Mouse (Mus musculus) CH12.LX (cell line): ENCODE data around the gene Tinagl1. TPM values are rescaled to one million over a fixed set of nuclear protein-coding genes. Genes with fewer than 3 reads are reported as not detected.

ENCODE experiments used
- DNase-seq: peaks from one replicate; pipeline ENCODE4 v3.0.0-alpha.2; 2013; ENCODE audit errors: extremely low read depth
- H3K27ac ChIP-seq: 2 replicates; pipeline ENCODE4 v1.5.1; 2012; ENCODE audit warnings: low read depth, mild to moderate bottlenecking, control low read depth, moderate library complexity; ENCODE audit not compliant: insufficient read depth
- H3K27me3 ChIP-seq: replicated peaks from 2 replicates; pipeline ENCODE3; 2012; ENCODE audit warnings: inconsistent platforms
- H3K36me3 ChIP-seq, 2 experiments: replicated peaks in 1 of 2; 2 replicates each; pipeline versions ENCODE3 to v1.6.1; 2012; ENCODE audit warnings: inconsistent platforms in 1 of 2, low read length in 1 of 2, mild to moderate bottlenecking in 1 of 2, mixed read lengths in 1 of 2, moderate library complexity in 1 of 2; ENCODE audit not compliant: control insufficient read depth in 1 of 2, insufficient read depth in 1 of 2
- H3K4me1 ChIP-seq, 2 experiments: 2 replicates each; pipeline ENCODE4 v1.6.1; 2012; ENCODE audit warnings: inconsistent platforms in 1 of 2, moderate library complexity in 1 of 2; ENCODE audit not compliant: insufficient read depth in 2 of 2, control insufficient read depth in 1 of 2
- H3K4me2 ChIP-seq: 2 replicates; pipeline ENCODE4 v1.6.1; 2012; ENCODE audit warnings: low read depth, mild to moderate bottlenecking, control low read depth; ENCODE audit not compliant: poor library complexity, insufficient read depth, severe bottlenecking
- H3K4me3 ChIP-seq, 3 experiments: fragments of 150-350 bp in 1 of 3; sonication (generic) in 1 of 3; replicated peaks in 1 of 3; 2 replicates each; pipeline versions ENCODE3 to v1.5.1; 2011 to 2012; ENCODE audit warnings: low read depth in 2 of 3, low read length in 2 of 3, mild to moderate bottlenecking in 2 of 3, moderate library complexity in 2 of 3, control low read depth in 1 of 3, improper control_type of control experiment in 1 of 3, inconsistent platforms in 1 of 3, mixed read lengths in 1 of 3; ENCODE audit not compliant: poor library complexity in 1 of 3
- H3K79me2 ChIP-seq: replicated peaks from 2 replicates; pipeline ENCODE4 v1.6.1; 2012; ENCODE audit warnings: mild to moderate bottlenecking, moderate library complexity; ENCODE audit not compliant: control insufficient read depth, poor library complexity, insufficient read depth, severe bottlenecking; ENCODE audit errors: extremely low read depth
- H3K9ac ChIP-seq: 2 replicates; pipeline ENCODE4 v1.6.1; 2012; ENCODE audit warnings: low read depth, mild to moderate bottlenecking, control low read depth, moderate library complexity; ENCODE audit not compliant: insufficient read depth
- H3K9me3 ChIP-seq: replicated peaks from 2 replicates; pipeline ENCODE3; 2012; ENCODE audit warnings: low read length, inconsistent platforms, mixed read lengths
- BHLHE40 ChIP-seq: IDR thresholded peaks from 2 replicates; pipeline ENCODE4 v1.6.1; 2011; ENCODE audit warnings: mild to moderate bottlenecking, low read depth, low read length, improper control_type of control experiment
- E2F4 ChIP-seq: IDR thresholded peaks from 2 replicates; pipeline ENCODE4 v1.6.1; 2011; ENCODE audit warnings: low read depth, low read length, improper control_type of control experiment; ENCODE audit not compliant: insufficient replicate concordance
- EP300 ChIP-seq: IDR thresholded peaks from 2 replicates; pipeline ENCODE4 v1.6.1; 2011; ENCODE audit warnings: low read length, improper control_type of control experiment
- JUN ChIP-seq: IDR thresholded peaks from 2 replicates; pipeline ENCODE4 v1.6.1; 2011; ENCODE audit warnings: low read depth, mild to moderate bottlenecking, low read length, improper control_type of control experiment, moderate library complexity; ENCODE audit not compliant: insufficient read depth
- JUND ChIP-seq: conservative IDR thresholded peaks from 2 replicates; pipeline ENCODE4 v1.6.1; 2011; ENCODE audit warnings: low read depth, low read length, improper control_type of control experiment
- MXI1 ChIP-seq: IDR thresholded peaks from 2 replicates; pipeline ENCODE4 v1.6.1; 2011; ENCODE audit warnings: mild to moderate bottlenecking, low read depth, low read length, improper control_type of control experiment
- SMC3 ChIP-seq: IDR thresholded peaks from 2 replicates; pipeline ENCODE4 v1.6.1; 2011; ENCODE audit warnings: low read depth, low read length, improper control_type of control experiment
- ZC3H11A ChIP-seq: IDR thresholded peaks from 2 replicates; pipeline ENCODE4 v1.6.1; 2012; ENCODE audit warnings: low read depth, mild to moderate bottlenecking, inconsistent platforms, low read length, improper control_type of control experiment
- dilution Hi-C: fragments of 300-500 bp; cut with MboI; formaldehyde crosslinking; loops from 2 replicates; pipeline ENCODE4 v1.14.3; 2020; ENCODE audit warnings: low sequenced_read_pairs; ENCODE audit not compliant: extremely low pct_unique_long_range_greater_than_20kb, extremely low pct_ligation_motif_present
- in situ Hi-C: fragments of 300-500 bp; cut with MboI; formaldehyde crosslinking; loops from 3 replicates; pipeline ENCODE4 v1.14.3; 2019; ENCODE audit warnings: low sequenced_read_pairs, low pct_ligation_motif_present, low pct_unique_long_range_greater_than_20kb, mixed read lengths
- polyA plus RNA-seq: library from polyadenylated mRNA; unstranded; fragments of >175 nt; gene quantifications from 2 replicates; pipeline ENCODE4 v1.2.1, GENCODE M21; 2012; ENCODE audit warnings: low read depth; ENCODE audit not compliant: insufficient read length
- total RNA-seq, 2 experiments: library from RNA; depleted of rRNA; stranded (reverse); fragments of 300-350 nt in 1 of 2; fragments of >200 nt in 1 of 2; gene quantifications; 2 replicates each; pipeline ENCODE4 v1.2.3; 2012 to 2014

The Tinagl1 gene
- total RNA-seq (2012; rRNA removed) (not detected in 2 replicates), total RNA-seq (2014; rRNA removed) (not detected in 2 replicates), polyA plus RNA-seq (not detected in 2 replicates)

GRCm38 (mm10) chr4:130175072-130175711 is at the start of gene Tinagl1:
Gene Tinagl1 (minus strand): TSS chr4:130175122.
- TF ChIP-seq SMC3 (no peak), ZC3H11A (no peak), MXI1 (no peak), BHLHE40 (no peak), E2F4 (no peak), JUN (no peak)
- H3K36me3 ChIP-seq, result no peaks in the 10 kb centered on the region
- no peak within 1 kb of the TSS for H3K9ac ChIP-seq
- H3K4me1 ChIP-seq, result peaks cover 3 to 4% of the 10 kb centered on the region in 2 experiments; a peak in 2 of 4 replicates
- peak within 1 kb of the TSS; percentile 27 for H3K4me2 ChIP-seq
- no peaks in the 10 kb centered on the region for H3K9me3 ChIP-seq
- dilution Hi-C loops (no loop called here), in situ Hi-C loops (no loop called here)
- no peaks in the 10 kb centered on the region for H3K79me2 ChIP-seq
- no peak within 1 kb of the TSS for H3K4me3 ChIP-seq
- DNase-seq, result no peak
- no peak within 1 kb of the TSS for H3K27ac ChIP-seq
- H3K27me3 ChIP-seq, result peaks cover 88% of the 10 kb centered on the region

- no peaks in the 10 kb centered on the region for H3K9me3 ChIP-seq
- in situ Hi-C loops (no loop called here), dilution Hi-C loops (no loop called here)
- H3K27me3 ChIP-seq, result peaks cover 76% of the 10 kb centered on the region
- no peaks in the 10 kb centered on the region for H3K36me3 ChIP-seq
- H3K4me2 ChIP-seq, result no peak overlapping the region
- TF ChIP-seq MXI1 (no peak), JUND (no peak), BHLHE40 (no peak)
- H3K79me2 ChIP-seq, result no peaks in the 10 kb centered on the region
- 0 out of 4 replicates have a peak, but pooled peaks cover 0 to 2% of the 10 kb centered on the region in 2 experiments for H3K4me1 ChIP-seq
- no peak for DNase-seq
- H3K4me3 ChIP-seq, result no peak overlapping the region
- no peak overlapping the region for H3K9ac ChIP-seq
- H3K27ac ChIP-seq, result no peak overlapping the region
Observed at GRCm38 (mm10) chr4:130224071-130224470, 49.1 kb upstream of the Tinagl1 start.

- Histone ChIP-seq H3K4me3 (no peak within 1 kb of the TSS), H3K36me3 (no peaks in the 10 kb centered on the region), H3K4me2 (no peak within 1 kb of the TSS), H3K27ac (no peak within 1 kb of the TSS), H3K9me3 (no peaks in the 10 kb centered on the region), H3K79me2 (no peaks in the 10 kb centered on the region), H3K9ac (no peak within 1 kb of the TSS), H3K27me3 (peaks cover 81% of the 10 kb centered on the region), H3K4me1 (0 out of 4 replicates have a peak, but pooled peaks cover 0 to 2% of the 10 kb centered on the region in 2 experiments)
- no peak for DNase-seq
- in situ Hi-C loops (no loop called here), dilution Hi-C loops (no loop called here)
- no peak for TF ChIP-seq EP300
Observed at GRCm38 (mm10) chr4:130222179-130222578, 47.3 kb upstream of the Tinagl1 start, which contains the start of gene Gm853. Gene Gm853 (minus strand): TSS chr4:130222401.
